Mouse (Mus musculus): ENCODE results near the gene Ugt2a3.
A peak's percentile ranks its signal among the peaks of the same experiment; 100 is the strongest.
"Not testable (repeated sequence)": the region's sequence is repeated elsewhere in the genome, so short reads cannot be mapped to it uniquely, and the experiment has no call there.

Ugt2a3 gene

GRCm38 (mm10) chr5:87336961-87337697 lies at the start of gene Ugt2a3:
Gene Ugt2a3, minus strand, starts transcription at chr5:87337195.
- DNase-seq (ENCODE audit: low spot score) = no peak

- DNase-seq (ENCODE audit: low spot score) = no peak
Measured at GRCm38 (mm10) chr5:87380234-87380633, 43.2 kb upstream of the Ugt2a3 start.

DNA sequence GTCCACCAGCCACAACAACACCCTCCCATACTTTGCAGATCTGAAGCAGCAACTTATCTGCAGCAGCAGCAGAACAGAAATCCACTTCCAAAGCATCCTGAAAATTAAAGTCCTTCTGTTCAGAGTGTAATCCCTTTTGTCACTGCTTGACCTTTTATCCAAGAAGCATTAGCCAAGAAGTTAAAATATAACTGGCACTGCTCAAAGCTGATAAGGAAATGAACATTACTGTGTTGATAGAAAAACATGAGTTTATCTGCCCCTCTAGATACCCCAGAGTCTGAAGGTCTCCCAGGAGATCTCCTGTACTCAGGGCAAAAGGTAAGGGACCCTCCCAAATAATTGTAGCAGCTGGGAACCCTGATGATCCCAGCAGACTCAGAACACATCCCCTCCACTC lies 42.8 kb upstream of the Ugt2a3 start:
- no peak for DNase-seq (ENCODE audit: low spot score)

- no peak for DNase-seq (ENCODE audit: low spot score)
Measured at GRCm38 (mm10) chr5:87375874-87376383, 38.9 kb upstream of the Ugt2a3 start.

- no peak for DNase-seq (ENCODE audit: low spot score)
Measured at GRCm38 (mm10) chr5:87373502-87373863, 36.5 kb upstream of the Ugt2a3 start.

DNA sequence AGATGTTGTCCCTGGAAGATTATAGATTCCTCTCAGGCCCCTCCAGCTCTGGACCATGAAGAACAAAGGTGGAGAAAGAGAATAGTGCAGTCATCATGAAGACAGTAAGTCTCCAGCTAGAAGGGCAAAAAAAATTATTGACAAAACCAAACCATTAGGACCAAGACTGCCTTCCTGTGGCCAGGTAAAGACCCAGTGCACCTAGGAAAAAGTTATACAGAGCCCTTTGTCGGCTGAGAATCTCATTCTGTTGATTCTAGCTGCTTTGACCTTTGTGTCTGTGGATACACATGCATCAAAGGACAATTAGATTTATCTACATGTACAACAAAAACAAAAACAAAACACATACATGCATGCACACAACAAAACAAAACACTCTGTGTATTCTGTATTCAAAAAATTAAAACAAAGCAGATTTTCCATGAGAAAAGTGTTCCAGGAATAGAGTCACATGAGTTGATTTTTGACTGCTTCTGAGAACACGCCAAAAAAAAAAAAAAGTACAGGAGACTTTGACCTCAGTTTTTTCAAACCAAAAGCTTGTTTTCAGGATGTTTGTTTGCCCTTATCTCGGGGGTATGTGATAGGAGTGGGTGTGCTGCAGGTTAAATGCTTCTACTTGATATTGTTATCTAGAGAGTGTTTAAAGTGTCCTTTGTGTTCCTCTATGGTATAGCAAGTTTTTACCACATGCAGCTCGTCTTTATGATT lies 36.0 kb upstream of the Ugt2a3 start:
- not testable (repeated sequence) for DNase-seq (ENCODE audit: low spot score)

DNA sequence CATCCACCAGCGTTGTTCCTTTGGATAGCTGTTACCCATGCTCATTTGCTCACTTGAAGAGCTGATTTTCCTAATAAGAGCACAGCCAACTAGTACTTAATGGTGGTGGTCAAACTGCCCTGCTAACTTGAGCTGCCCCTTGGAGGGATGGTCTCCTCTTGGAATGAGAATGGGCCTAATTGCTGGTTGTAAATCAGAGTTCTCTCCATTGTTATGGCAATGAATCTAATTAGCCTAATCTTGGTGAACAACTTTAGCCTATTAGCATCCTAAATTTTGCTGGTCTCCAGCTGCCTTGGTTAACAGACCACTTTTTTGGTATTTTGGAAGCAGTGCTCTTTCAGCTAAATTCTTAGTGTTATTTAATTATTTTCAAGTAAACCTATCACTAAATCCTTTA lies 13.4 kb upstream of the Ugt2a3 start:
- DNase-seq (ENCODE audit: low spot score) = no peak

DNA sequence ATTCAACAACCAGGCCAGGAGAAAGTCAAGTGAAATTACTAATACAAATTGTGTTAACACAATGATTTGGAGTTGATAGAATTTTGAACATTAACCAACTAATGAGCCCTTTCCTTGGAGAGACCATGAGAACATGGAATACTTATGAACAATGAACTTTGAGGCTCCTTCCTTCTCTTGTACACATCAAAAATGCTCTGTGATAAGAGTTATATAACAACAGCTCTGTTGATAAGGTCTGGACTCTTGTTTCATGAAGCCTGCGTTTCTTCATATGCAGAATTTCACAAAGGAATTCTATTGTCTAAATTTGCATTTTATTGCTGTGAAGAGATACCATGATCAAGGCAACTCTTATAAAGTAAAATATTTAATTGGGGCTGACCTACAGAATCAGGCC lies 12.2 kb upstream of the Ugt2a3 start:
- DNase-seq (ENCODE audit: low spot score) = not testable (repeated sequence)

GRCm38 (mm10) chr5:87347479-87348078 lies 10.6 kb upstream of the Ugt2a3 start:
- DNase-seq (ENCODE audit: low spot score) = not testable (repeated sequence)

DNA sequence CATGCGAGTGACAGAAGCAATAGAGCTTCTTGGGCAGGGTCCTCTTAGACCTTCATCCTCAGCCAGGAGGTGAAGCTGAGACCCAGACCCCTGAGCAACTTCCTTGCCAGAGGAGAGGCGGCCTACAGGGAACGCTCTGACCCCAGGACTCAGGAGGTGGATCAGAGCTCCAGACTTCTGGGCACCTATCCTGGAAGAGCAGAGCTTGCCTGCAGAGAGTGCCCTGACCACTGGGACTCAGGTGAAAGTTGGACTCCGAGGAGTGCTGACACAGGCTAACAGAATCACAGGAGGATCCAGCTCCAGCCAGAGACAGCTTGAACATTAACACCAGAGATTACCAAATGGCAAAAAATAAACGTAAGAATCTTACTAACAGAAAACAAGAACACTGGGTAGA lies 3.5 kb upstream of the Ugt2a3 start:
- no peak for DNase-seq (ENCODE audit: low spot score)

DNA sequence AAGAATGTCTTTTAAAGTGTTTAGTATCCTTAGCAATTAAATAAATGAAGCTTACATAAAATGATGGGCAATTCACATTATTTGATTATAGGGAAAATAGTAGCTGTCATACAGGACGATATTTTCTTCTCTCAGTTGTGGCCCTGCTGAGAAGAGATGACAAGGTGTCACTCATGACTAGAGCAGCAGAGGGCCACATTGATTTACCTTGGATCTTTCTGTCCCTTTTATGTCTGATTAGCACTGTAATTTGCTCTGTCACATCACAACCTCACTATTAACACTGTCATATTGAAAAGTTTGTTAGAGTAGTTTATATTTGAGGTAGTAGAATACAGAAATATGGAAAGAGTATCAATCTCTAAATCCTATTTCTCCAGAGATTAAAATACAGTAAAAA lies 1.8 kb downstream of the Ugt2a3 start:
- DNase-seq (ENCODE audit: low spot score) = no peak

DNA sequence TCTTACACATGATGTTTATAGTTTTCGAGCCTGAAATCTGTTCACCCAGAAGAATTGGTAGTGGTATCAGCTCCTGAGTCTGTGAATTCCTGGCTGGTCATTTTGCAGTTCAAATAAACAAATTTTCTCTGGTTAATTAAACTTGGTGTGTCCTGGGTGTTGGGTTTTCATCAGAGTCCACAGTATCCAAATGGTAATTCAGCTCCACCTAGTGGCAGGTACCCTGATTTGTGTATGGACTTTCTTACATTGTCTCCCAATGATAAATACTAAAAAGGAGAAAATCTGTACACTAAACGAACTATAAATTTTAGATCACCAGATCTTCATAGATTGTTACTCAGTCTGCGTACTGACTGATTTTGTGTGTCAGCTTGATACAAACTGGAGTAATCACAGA lies 3.4 kb downstream of the Ugt2a3 start:
- peak; percentile 49 for DNase-seq (ENCODE audit: low spot score)

- DNase-seq (ENCODE audit: low spot score) = no peak
Measured at GRCm38 (mm10) chr5:87311392-87311791, 25.6 kb downstream of the Ugt2a3 start.

DNA sequence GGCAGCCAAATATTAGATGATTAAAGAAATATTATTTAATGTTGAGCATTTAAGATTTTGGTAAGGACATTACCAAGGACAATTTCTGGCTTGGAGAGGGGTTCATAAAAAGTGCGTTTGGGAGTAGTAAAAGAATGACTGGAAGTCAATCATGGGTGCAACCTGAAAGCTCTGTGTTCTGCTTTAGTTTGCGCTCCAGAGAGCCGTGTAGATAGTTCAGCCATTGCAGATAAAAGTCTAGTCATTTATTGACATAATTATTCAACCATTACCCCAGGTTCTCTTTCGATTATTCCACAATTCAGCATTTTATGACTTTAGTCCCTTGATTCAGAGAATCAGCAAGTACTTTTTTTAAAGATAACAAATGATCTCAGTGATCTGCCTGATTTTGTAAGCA lies 50.8 kb downstream of the Ugt2a3 start:
- not testable (repeated sequence) for DNase-seq (ENCODE audit: low spot score)

GRCm38 (mm10) chr5:87275986-87276385 lies 61.0 kb downstream of the Ugt2a3 start:
- DNase-seq (ENCODE audit: low spot score) = not testable (repeated sequence)

GRCm38 (mm10) chr5:87275581-87275980 lies 61.4 kb downstream of the Ugt2a3 start:
- no peak for DNase-seq (ENCODE audit: low spot score)

All from retina, embryonic 14.5 days (tissue).